Mouse (Mus musculus): Measurements from ENCODE around the gene Gm20388. TPM values are rescaled to one million over a fixed set of nuclear protein-coding genes. Genes with fewer than 3 reads are reported as not detected.

The Gm20388 gene
- total RNA-seq, 2 experiments from 2014 or later = 2.4 to 2.6 TPM

- intact Hi-C loops (cut with DNase I) = no loop called here
- DNase-seq (ENCODE audit: extremely low spot score in 1 of 2, low spot score in 2 of 2) = no peak
- no peak overlapping the region for H3K27ac ChIP-seq
These were observed 2897.3 kb downstream of the Gm20388 start for GRCm38 (mm10) chr8:122807907-122808306.

GRCm38 (mm10) chr8:122810376-122810775 is 2899.7 kb downstream of the Gm20388 start:
- TF ChIP-seq CTCF (IDR thresholded peaks at IDR 0.05) = no peak
- Histone ChIP-seq H3K27ac (no peak overlapping the region), H3K4me3 (no peak overlapping the region)
- no peak for DNase-seq (ENCODE audit: extremely low spot score in 1 of 2, low spot score in 2 of 2)
- intact Hi-C loops (cut with DNase I) = no loop called here

More at GRCm38 (mm10) chr8:122807907-122808306, 2897.3 kb downstream of the Gm20388 start:
- H3K4me3 ChIP-seq = no peak overlapping the region
- TF ChIP-seq CTCF (IDR thresholded peaks at IDR 0.05) = no peak

DNA sequence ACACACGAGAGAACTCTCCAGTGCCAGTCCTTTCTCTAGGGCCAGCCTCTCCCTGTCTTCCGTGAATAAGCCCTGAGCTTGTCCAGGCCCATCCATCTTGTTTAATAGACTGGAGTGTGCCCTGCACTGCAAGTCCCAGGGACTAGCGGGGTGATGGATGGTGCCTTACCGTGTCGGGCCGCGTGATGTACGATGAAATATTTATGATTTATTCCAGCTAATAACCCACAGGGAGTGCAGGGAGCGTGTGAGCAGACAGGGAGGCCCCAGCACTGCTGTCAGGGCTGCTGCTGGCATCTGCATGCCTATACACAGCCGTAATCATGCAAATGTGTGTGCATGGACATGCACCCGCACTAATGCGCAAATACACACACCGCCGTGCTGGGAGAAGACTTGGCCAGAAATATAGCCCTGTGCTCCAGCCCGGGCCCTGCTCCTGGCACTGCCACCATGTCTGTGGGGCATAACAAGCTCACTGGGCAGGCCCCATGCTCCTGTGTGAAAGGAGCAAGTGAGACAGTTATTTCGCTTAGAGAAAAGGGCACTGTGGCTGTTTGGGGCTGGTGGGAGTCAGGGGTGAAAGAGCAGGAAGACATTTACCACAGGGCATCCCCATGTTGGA is 2901.3 kb downstream of the Gm20388 start:
- intact Hi-C loops (cut with DNase I) = no loop called here
- no peak overlapping the region for H3K27ac ChIP-seq
- TF ChIP-seq CTCF (IDR thresholded peaks at IDR 0.05) = no peak

DNA sequence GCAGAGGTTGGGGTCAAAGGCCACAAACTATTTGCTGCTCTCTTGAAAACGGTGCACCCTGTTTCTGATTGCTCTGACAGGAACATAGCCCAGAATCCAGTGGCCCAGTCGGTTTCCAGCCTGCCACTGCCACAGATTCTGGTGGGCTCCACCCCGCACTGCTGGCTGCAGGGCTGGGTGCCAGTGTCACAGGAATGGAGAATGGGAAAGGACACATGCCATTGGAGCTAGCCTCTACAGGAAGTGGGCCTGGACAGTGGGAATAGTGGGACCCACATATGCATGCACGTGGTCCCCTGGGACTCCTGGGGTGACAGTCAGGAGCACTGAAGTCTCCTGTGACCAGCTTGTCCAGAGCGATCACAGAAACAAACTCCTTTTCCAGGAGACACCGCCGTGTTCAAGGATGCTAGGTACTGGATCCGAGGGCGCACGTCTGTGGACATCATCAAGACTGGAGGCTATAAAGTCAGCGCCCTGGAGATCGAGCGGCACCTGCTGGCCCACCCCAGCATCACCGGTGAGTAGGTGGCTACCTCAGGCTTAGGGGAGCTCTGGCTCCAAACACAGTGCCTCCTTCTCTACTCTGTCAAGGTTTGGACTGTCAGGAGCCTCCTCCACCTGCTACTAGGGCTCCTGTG is 2902.1 kb downstream of the Gm20388 start:
- intact Hi-C loops (cut with DNase I) = no loop called here
- no peak overlapping the region for H3K4me3 ChIP-seq
- no peak; the same call in 1 of the 2 replicates for TF ChIP-seq CTCF (IDR thresholded peaks at IDR 0.05)
- DNase-seq (ENCODE audit: extremely low spot score in 1 of 2, low spot score in 2 of 2) = no peak
- H3K27ac ChIP-seq = no peak overlapping the region

More for the DNA sequence above, 2901.3 kb downstream of the Gm20388 start:
- no peak overlapping the region for H3K4me3 ChIP-seq
- no peak for DNase-seq (ENCODE audit: extremely low spot score in 1 of 2, low spot score in 2 of 2)

GRCm38 (mm10) chr8:122814608-122815007 is 2904.0 kb downstream of the Gm20388 start:
- no peak overlapping the region for H3K4me3 ChIP-seq
- no peak overlapping the region for H3K27ac ChIP-seq
- TF ChIP-seq CTCF (IDR thresholded peaks at IDR 0.05) = no peak
- intact Hi-C loops (cut with DNase I) = no loop called here
- DNase-seq (ENCODE audit: extremely low spot score in 1 of 2, low spot score in 2 of 2) = no peak

- intact Hi-C loops (cut with DNase I) = no loop called here
- DNase-seq (ENCODE audit: extremely low spot score in 1 of 2, low spot score in 2 of 2) = no peak
- TF ChIP-seq CTCF (IDR thresholded peaks at IDR 0.05) = no peak
- Histone ChIP-seq H3K4me3 (no peak overlapping the region), H3K27ac (no peak overlapping the region)
These were observed 2906.3 kb downstream of the Gm20388 start for GRCm38 (mm10) chr8:122816965-122817364.

- intact Hi-C loops (cut with DNase I) = no loop called here
- Histone ChIP-seq H3K27ac (no peak overlapping the region), H3K4me3 (no peak overlapping the region)
- no peak for TF ChIP-seq CTCF (IDR thresholded peaks at IDR 0.05)
- DNase-seq (ENCODE audit: extremely low spot score in 1 of 2, low spot score in 2 of 2) = no peak
These were observed 2907.3 kb downstream of the Gm20388 start for GRCm38 (mm10) chr8:122817724-122818496.

GRCm38 (mm10) chr8:122819776-122820175 is 2909.1 kb downstream of the Gm20388 start:
- intact Hi-C loops (cut with DNase I) = no loop called here
- Histone ChIP-seq H3K4me3 (no peak overlapping the region), H3K27ac (no peak overlapping the region)
- no peak for DNase-seq (ENCODE audit: extremely low spot score in 1 of 2, low spot score in 2 of 2)
- TF ChIP-seq CTCF (IDR thresholded peaks at IDR 0.05) = no peak

GRCm38 (mm10) chr8:122824571-122824970 is 2913.9 kb downstream of the Gm20388 start:
- intact Hi-C loops (cut with DNase I) = no loop called here
- no peak for DNase-seq (ENCODE audit: extremely low spot score in 1 of 2, low spot score in 2 of 2)
- no peak overlapping the region for H3K4me3 ChIP-seq
- TF ChIP-seq CTCF (IDR thresholded peaks at IDR 0.05) = no peak
- no peak overlapping the region for H3K27ac ChIP-seq

GRCm38 (mm10) chr8:122824986-122825385 is 2914.3 kb downstream of the Gm20388 start:
- intact Hi-C loops (cut with DNase I) = no loop called here
- no peak overlapping the region for H3K27ac ChIP-seq

DNA sequence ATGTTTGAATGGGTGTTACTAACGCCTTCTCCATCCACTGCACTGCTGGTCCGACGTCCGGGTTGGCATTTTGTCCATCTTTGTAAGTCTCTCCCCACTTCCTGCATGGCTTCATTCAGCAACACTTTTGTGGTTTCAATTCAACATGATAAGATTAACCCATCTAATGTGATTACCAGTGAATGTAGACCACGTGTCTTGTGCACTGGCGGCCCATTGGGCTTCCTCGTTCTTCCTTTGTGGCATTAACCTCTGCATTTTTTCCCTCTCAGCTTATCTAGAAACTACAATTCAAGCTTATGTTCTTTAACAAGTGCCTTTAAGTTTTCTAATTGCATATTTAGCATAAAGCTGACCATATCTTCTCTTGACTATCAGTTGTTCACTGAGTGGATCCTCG is 2914.8 kb downstream of the Gm20388 start:
- no peak for TF ChIP-seq CTCF (IDR thresholded peaks at IDR 0.05)
- intact Hi-C loops (cut with DNase I) = no loop called here

More at GRCm38 (mm10) chr8:122824986-122825385, 2914.3 kb downstream of the Gm20388 start:
- no peak for TF ChIP-seq CTCF (IDR thresholded peaks at IDR 0.05)
- no peak for DNase-seq (ENCODE audit: extremely low spot score in 1 of 2, low spot score in 2 of 2)
- H3K4me3 ChIP-seq = no peak overlapping the region

DNA sequence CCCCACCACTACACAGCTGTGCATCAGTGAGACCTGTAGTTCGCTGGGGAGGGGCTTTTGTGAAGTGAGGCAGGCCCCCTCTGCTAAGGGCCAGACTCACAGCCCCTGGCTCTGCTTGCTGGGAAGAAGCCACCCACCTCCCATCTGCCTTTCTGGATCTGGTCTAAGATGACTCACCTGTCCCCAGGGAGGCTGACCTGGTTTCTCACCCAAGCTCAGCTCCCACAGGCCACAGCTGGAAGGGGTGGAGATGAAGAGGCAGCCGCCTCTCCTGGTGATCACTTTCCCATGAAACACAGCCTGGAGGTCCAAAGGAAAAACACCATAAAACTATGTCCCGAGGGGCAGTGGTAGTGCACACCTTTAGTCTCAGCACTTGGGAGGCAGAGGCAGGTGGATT is 2918.8 kb downstream of the Gm20388 start:
- Histone ChIP-seq H3K4me3 (no peak overlapping the region), H3K27ac (no peak overlapping the region)
- TF ChIP-seq CTCF (IDR thresholded peaks at IDR 0.05) = no peak
- DNase-seq (ENCODE audit: extremely low spot score in 1 of 2, low spot score in 2 of 2) = peak in 1 of 2 experiments; percentile 28
- intact Hi-C loops (cut with DNase I) = no loop called here

More for the DNA sequence above, 2914.8 kb downstream of the Gm20388 start:
- DNase-seq (ENCODE audit: extremely low spot score in 1 of 2, low spot score in 2 of 2) = no peak
- Histone ChIP-seq H3K27ac (no peak overlapping the region), H3K4me3 (no peak overlapping the region)
